Mouse (Mus musculus) liver, adult 2 months (tissue): Measurements from ENCODE around the gene Foxp4. TPM values are rescaled to one million over a fixed set of nuclear protein-coding genes. Genes with fewer than 3 reads are reported as not detected.

Experiments used
- DNase-seq: peaks from one replicate; pipeline ENCODE4 v3.0.0-alpha.2; 2011; ENCODE audit warnings: low read depth, low spot score; ENCODE audit errors: extremely low read depth
- H3K27ac ChIP-seq: fragments of 200-500 bp; replicated peaks from 2 replicates; pipeline ENCODE4 v1.5.1; 2012; ENCODE audit warnings: low read depth, mild to moderate bottlenecking, control low read depth, inconsistent platforms, low read length; ENCODE audit not compliant: insufficient read depth
- H3K27me3 ChIP-seq: fragments of 200-500 bp; 2 replicates; pipeline ENCODE4 v1.6.1; 2012; ENCODE audit warnings: mild to moderate bottlenecking, moderate library complexity, low read length, inconsistent platforms; ENCODE audit not compliant: control insufficient read depth, insufficient read depth
- H3K36me3 ChIP-seq: fragments of 200-500 bp; 2 replicates; pipeline ENCODE4 v1.6.1; 2012; ENCODE audit warnings: low read length, inconsistent platforms; ENCODE audit not compliant: control insufficient read depth, insufficient read depth
- H3K4me1 ChIP-seq: fragments of 200-500 bp; 2 replicates; pipeline ENCODE4 v1.6.1; 2011; ENCODE audit warnings: low read length; ENCODE audit not compliant: control insufficient read depth, insufficient read depth
- H3K4me3 ChIP-seq: fragments of 200-500 bp; 2 replicates; pipeline ENCODE4 v1.5.1; 2011; ENCODE audit warnings: low read depth, mild to moderate bottlenecking, control low read depth, low read length, moderate library complexity; ENCODE audit not compliant: insufficient read depth
- H3K79me2 ChIP-seq: fragments of 200-500 bp; 2 replicates; pipeline ENCODE4 v1.6.1; 2012; ENCODE audit warnings: inconsistent platforms, mild to moderate bottlenecking, low read length, moderate library complexity; ENCODE audit not compliant: control insufficient read depth, insufficient read depth
- H3K9ac ChIP-seq: fragments of 200-500 bp; 2 replicates; pipeline ENCODE4 v1.6.1; 2012; ENCODE audit warnings: low read depth, mild to moderate bottlenecking, control low read depth, inconsistent platforms, low read length
- CTCF ChIP-seq: fragments of 200-500 bp; IDR thresholded peaks from 2 replicates; pipeline ENCODE4 v1.5.1; 2011; ENCODE audit warnings: low read depth, low read length, control low read depth
- POLR2A ChIP-seq: fragments of 200-500 bp; IDR thresholded peaks from 2 replicates; pipeline ENCODE4 v1.6.1; 2011; ENCODE audit warnings: low read length, control low read depth; ENCODE audit not compliant: insufficient read depth; ENCODE audit errors: extremely low read depth
- WGBS: fragments of 180-500 bp; shearing (Covaris S2); methylation state at CpG from one replicate; pipeline ENCODE4 v1.1.7; 2018; 5-methylcytosine and 5-hydroxymethylcytosine counted together
- polyA plus RNA-seq: library from polyadenylated mRNA; depleted of rRNA; stranded (reverse); fragments of >200 nt; gene quantifications from 2 replicates; pipeline ENCODE4 v1.2.3, GENCODE M21; 2012
- total RNA-seq: library from RNA; depleted of rRNA; stranded (reverse); fragments of >200 nt; gene quantifications from 2 replicates; pipeline ENCODE4 v1.2.3, GENCODE M21; 2014

Foxp4 gene
- total and polyA plus RNA-seq, 2 experiments = 2.0 to 24.6 TPM

GRCm38 (mm10) chr17:47948753-47949152 is 24.3 kb upstream of the Foxp4 start:
- Histone ChIP-seq H3K27me3 (no peaks in the 10 kb centered on the region), H3K36me3 (no peaks in the 10 kb centered on the region), H3K4me3 (no peak overlapping the region), H3K9ac (no peak overlapping the region), H3K79me2 (no peaks in the 10 kb centered on the region), H3K4me1 (no peaks in the 10 kb centered on the region), H3K27ac (no peak overlapping the region)
- WGBS = 81% methylated on average over 5 of the region's 5 CpGs
- no peak for DNase-seq
- TF ChIP-seq POLR2A (no peak), CTCF (no peak)

- Histone ChIP-seq H3K4me1 (no peaks in the 10 kb centered on the region), H3K27me3 (no peaks in the 10 kb centered on the region), H3K27ac (no peak overlapping the region), H3K79me2 (no peaks in the 10 kb centered on the region), H3K9ac (no peak overlapping the region), H3K4me3 (no peak overlapping the region), H3K36me3 (no peaks in the 10 kb centered on the region)
- no peak for DNase-seq
- WGBS = 51% methylated on average over 14 of the region's 14 CpGs
- TF ChIP-seq CTCF (no peak), POLR2A (no peak)
Observed at GRCm38 (mm10) chr17:47946921-47947420, 22.5 kb upstream of the Foxp4 start.

- WGBS = 83% methylated on average over 3 of the region's 3 CpGs
- Histone ChIP-seq H3K27ac (no peak overlapping the region), H3K36me3 (no peaks in the 10 kb centered on the region), H3K27me3 (no peaks in the 10 kb centered on the region), H3K9ac (no peak overlapping the region), H3K4me1 (no peaks in the 10 kb centered on the region), H3K4me3 (no peak overlapping the region), H3K79me2 (no peaks in the 10 kb centered on the region)
- no peak for DNase-seq
- TF ChIP-seq POLR2A (no peak), CTCF (no peak)
Observed at GRCm38 (mm10) chr17:47946111-47946510, 21.7 kb upstream of the Foxp4 start.

- no peak for DNase-seq
- H3K9ac ChIP-seq = no peak overlapping the region
- no peaks in the 10 kb centered on the region for H3K36me3 ChIP-seq
- no peaks in the 10 kb centered on the region for H3K4me1 ChIP-seq
- no peaks in the 10 kb centered on the region for H3K27me3 ChIP-seq
- TF ChIP-seq POLR2A = no peak
- H3K27ac ChIP-seq = no peak overlapping the region
- H3K4me3 ChIP-seq = no peak overlapping the region
- H3K79me2 ChIP-seq = no peaks in the 10 kb centered on the region
- 67% methylated on average over 9 of the region's 9 CpGs for WGBS
Observed at GRCm38 (mm10) chr17:47943103-47943870, 18.8 kb upstream of the Foxp4 start.

DNA sequence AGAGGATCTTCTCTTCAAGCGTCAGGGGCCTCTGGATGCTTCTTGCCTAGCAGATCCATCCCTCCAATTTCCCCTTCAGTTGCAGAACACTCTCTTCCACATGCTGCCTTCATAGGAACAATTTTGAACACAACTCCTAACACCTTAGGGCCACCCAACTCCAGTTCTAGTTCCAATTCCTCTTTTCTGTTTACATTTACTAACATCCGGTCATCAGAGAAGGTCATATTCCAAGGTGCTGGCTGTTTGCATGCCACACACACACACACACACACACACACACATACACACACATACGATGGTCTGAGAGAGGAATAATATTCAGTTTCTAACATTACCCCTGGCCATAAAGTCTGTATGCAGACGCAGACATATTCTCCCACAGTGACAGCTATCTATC is 17.6 kb upstream of the Foxp4 start:
- Histone ChIP-seq H3K36me3 (no peaks in the 10 kb centered on the region), H3K9ac (no peak overlapping the region), H3K27ac (no peak overlapping the region), H3K4me1 (no peaks in the 10 kb centered on the region), H3K79me2 (no peaks in the 10 kb centered on the region), H3K27me3 (no peaks in the 10 kb centered on the region), H3K4me3 (no peak overlapping the region)
- DNase-seq = no peak
- TF ChIP-seq CTCF (no peak), POLR2A (no peak)
- 54% methylated on average over 4 of the region's 4 CpGs for WGBS

GRCm38 (mm10) chr17:47938839-47939238 is 14.4 kb upstream of the Foxp4 start:
- Histone ChIP-seq H3K79me2 (no peaks in the 10 kb centered on the region), H3K27ac (no peak overlapping the region), H3K36me3 (no peaks in the 10 kb centered on the region), H3K4me3 (no peak overlapping the region), H3K27me3 (no peaks in the 10 kb centered on the region), H3K4me1 (no peaks in the 10 kb centered on the region), H3K9ac (no peak overlapping the region)
- TF ChIP-seq POLR2A = no peak
- TF ChIP-seq CTCF = no peak
- no peak for DNase-seq
- WGBS = 76% methylated on average over 6 of the region's 6 CpGs
